9 mouse cellular contexts compared by ENCODE assay signal in the genomic region with DNA sequence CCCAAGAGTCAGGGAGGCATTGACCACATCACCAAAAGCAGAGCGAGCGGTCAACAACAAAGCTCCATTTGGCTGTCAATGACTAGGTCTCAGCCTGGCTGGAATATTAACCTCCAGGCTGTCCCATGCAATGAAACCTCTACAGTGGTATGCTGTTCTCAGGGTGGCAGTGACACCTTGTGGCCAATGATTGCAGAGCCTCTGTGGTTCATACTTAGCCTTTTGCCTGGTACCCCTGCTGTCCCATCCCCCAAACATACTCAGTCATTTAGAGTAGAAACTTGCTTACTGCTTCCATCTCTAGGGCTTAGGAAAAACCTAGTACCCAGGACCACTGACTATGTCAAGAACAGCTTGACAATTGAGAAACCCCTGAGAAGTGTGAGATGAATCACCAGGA. TPM values are rescaled to one million over a fixed set of nuclear protein-coding genes. Genes with fewer than 3 reads are reported as not detected.
DNase-seq lines count a peak whose midpoint lies in the region; ATAC-seq and TF ChIP-seq lines count a peak whose summit lies in the region.
"Had no signal": no experiment of that assay in that cellular context is flagged by ENCODE, and none has a peak within 500 bp of the region (broad histone marks: within the 10 kb centered on the region; RNA-seq: fewer than 3 reads in every experiment).

No protein-coding gene starts in this region.

- no peak overlapping the region for H3K4me3 ChIP-seq in embryonic facial prominence, embryonic 14.5 days (ENCODE audit: low read depth, low read length)
- no peak overlapping the region for H3K4me3 ChIP-seq in heart, embryonic 14.5 days (ENCODE audit: control insufficient read depth in 1 of 2, insufficient read depth in 1 of 2, low read depth in 1 of 2, low read length in 2 of 2)
- no peak overlapping the region for H3K4me3 ChIP-seq in kidney, postnatal 0 days (replicated peaks; ENCODE audit: low read depth, low read length)
- H3K4me3 ChIP-seq in liver, postnatal 0 days (ENCODE audit: low read depth, low read length): no peak overlapping the region
- H3K4me3 ChIP-seq in olfactory bulb, adult 2 months (ENCODE audit: insufficient read depth, low read depth, low read length): no peak overlapping the region
- H3K4me3 ChIP-seq: embryonic facial prominence, embryonic 15.5 days had no signal

- H3K27me3 ChIP-seq in embryonic facial prominence, embryonic 14.5 days (replicated peaks; ENCODE audit: control insufficient read depth, insufficient read depth, low read length): no peaks in the 10 kb centered on the region
- peaks cover 65% of the 10 kb centered on the region for H3K27me3 ChIP-seq in heart, embryonic 14.5 days (ENCODE audit: control insufficient read depth, insufficient read depth, low read length)
- no peaks in the 10 kb centered on the region for H3K27me3 ChIP-seq in kidney, postnatal 0 days (ENCODE audit: insufficient read depth, low read length)
- no peaks in the 10 kb centered on the region for H3K27me3 ChIP-seq in liver, postnatal 0 days (ENCODE audit: insufficient read depth, low read length)
- H3K27me3 ChIP-seq: embryonic facial prominence, embryonic 15.5 days had no signal

- H3K9ac ChIP-seq in embryonic facial prominence, embryonic 14.5 days (ENCODE audit: low read depth, low read length): no peak overlapping the region
- H3K9ac ChIP-seq in heart, embryonic 14.5 days (ENCODE audit: low read length): no peak overlapping the region
- no peak overlapping the region for H3K9ac ChIP-seq in kidney, postnatal 0 days (ENCODE audit: low read depth, low read length)
- H3K9ac ChIP-seq in liver, postnatal 0 days (replicated peaks): no peak overlapping the region
- H3K9ac ChIP-seq: embryonic facial prominence, embryonic 15.5 days had no signal

- H3K4me1 ChIP-seq in embryonic facial prominence, embryonic 14.5 days (ENCODE audit: control insufficient read depth, insufficient read depth, low read length): peaks cover 3% of the 10 kb centered on the region; the same call in 1 of the 2 replicates
- H3K4me1 ChIP-seq in heart, embryonic 14.5 days (ENCODE audit: control insufficient read depth in 2 of 2, insufficient read depth in 2 of 2, low read length in 2 of 2): peaks cover 15 to 23% of the 10 kb centered on the region in 2 experiments; a peak in 3 of 4 replicates
- peaks cover 5% of the 10 kb centered on the region; the same call in 1 of the 2 replicates for H3K4me1 ChIP-seq in kidney, postnatal 0 days (replicated peaks; ENCODE audit: insufficient read depth, low read length)
- no peaks in the 10 kb centered on the region for H3K4me1 ChIP-seq in liver, postnatal 0 days (ENCODE audit: insufficient read depth)
- H3K4me1 ChIP-seq in olfactory bulb, adult 2 months (ENCODE audit: control insufficient read depth, insufficient read depth, low read length): peaks cover 14% of the 10 kb centered on the region

- TF ChIP-seq EP300 in liver, postnatal 0 days (IDR thresholded peaks at IDR 0.05; ENCODE audit: low read depth): no peak

- no peaks in the 10 kb centered on the region for H3K36me3 ChIP-seq in embryonic facial prominence, embryonic 14.5 days (ENCODE audit: control insufficient read depth, insufficient read depth, low read length)
- no peaks in the 10 kb centered on the region for H3K36me3 ChIP-seq in heart, embryonic 14.5 days (ENCODE audit: control insufficient read depth, insufficient read depth, low read length)
- no peaks in the 10 kb centered on the region for H3K36me3 ChIP-seq in kidney, postnatal 0 days (ENCODE audit: insufficient read depth, low read length)
- H3K36me3 ChIP-seq in liver, postnatal 0 days (replicated peaks; ENCODE audit: insufficient read depth, low read length): no peaks in the 10 kb centered on the region
- H3K36me3 ChIP-seq: embryonic facial prominence, embryonic 15.5 days had no signal

- peak; percentile 94 for TF ChIP-seq CTCF in kidney, postnatal 0 days (IDR thresholded peaks at IDR 0.05; ENCODE audit: low read depth)
- peak; percentile 89 for TF ChIP-seq CTCF in liver, postnatal 0 days (IDR thresholded peaks at IDR 0.05; ENCODE audit: low read depth)
- 0 out of 2 replicates have a peak, but pooled peaks have one; percentile 28 for TF ChIP-seq CTCF in olfactory bulb, adult 2 months (IDR thresholded peaks at IDR 0.05; ENCODE audit: insufficient read depth, low read depth, low read length)

- H3K27ac ChIP-seq in embryonic facial prominence, embryonic 14.5 days (replicated peaks; ENCODE audit: low read depth, low read length): no peak overlapping the region
- no peak overlapping the region for H3K27ac ChIP-seq in heart, embryonic 14.5 days (replicated peaks in 1 of 2; ENCODE audit: control insufficient read depth in 1 of 2, insufficient read depth in 1 of 2, low read depth in 2 of 2, low read length in 2 of 2)
- H3K27ac ChIP-seq in kidney, postnatal 0 days: no peak overlapping the region
- no peak overlapping the region for H3K27ac ChIP-seq in liver, postnatal 0 days (ENCODE audit: low read depth)
- H3K27ac ChIP-seq in olfactory bulb, adult 2 months (ENCODE audit: insufficient read depth, low read depth, low read length): 0 out of 2 replicates have a peak overlapping the region, but pooled peaks have one; percentile 21
- H3K27ac ChIP-seq: embryonic facial prominence, embryonic 15.5 days had no signal

- DNase-seq in B cell, adult 2 months: peak; percentile 4 to 15
- peak; percentile 41 to 59 for DNase-seq in adrenal gland, postnatal 4 days (ENCODE audit: low spot score in 2 of 2)
- peak; percentile 81 for DNase-seq in embryonic facial prominence, embryonic 14.5 days (ENCODE audit: low spot score)
- DNase-seq in kidney, postnatal 0 days (ENCODE audit: low spot score): peak; percentile 89
- peak; percentile 70 for DNase-seq in liver, postnatal 0 days
- DNase-seq in urinary bladder, adult 2 months (ENCODE audit: low spot score): peak; percentile 41

- 43% methylated on average over 2 of the region's 2 CpGs for WGBS in embryonic facial prominence, embryonic 14.5 days
- 39% methylated on average over 2 of the region's 2 CpGs for WGBS in heart, embryonic 14.5 days
- 35% methylated on average over 2 of the region's 2 CpGs for WGBS in kidney, postnatal 0 days
- 51% methylated on average over 2 of the region's 2 CpGs for WGBS in liver, postnatal 0 days (ENCODE audit: insufficient replicate concordance)
- WGBS in olfactory bulb, adult 2 months: 28% methylated on average over 2 of the region's 2 CpGs

- H3K4me2 ChIP-seq in embryonic facial prominence, embryonic 14.5 days (ENCODE audit: low read depth, low read length): no peak overlapping the region
- H3K4me2 ChIP-seq in heart, embryonic 14.5 days (ENCODE audit: low read length): no peak overlapping the region
- no peak overlapping the region for H3K4me2 ChIP-seq in kidney, postnatal 0 days (ENCODE audit: low read length)
- H3K4me2 ChIP-seq in liver, postnatal 0 days (ENCODE audit: low read depth, low read length): no peak overlapping the region
- H3K4me2 ChIP-seq: embryonic facial prominence, embryonic 15.5 days had no signal

- no peak for TF ChIP-seq POLR2A in olfactory bulb, adult 2 months (IDR thresholded peaks at IDR 0.05; ENCODE audit: insufficient read depth, low read depth, low read length)

- peak; percentile 81 for ATAC-seq in embryonic facial prominence, embryonic 14.5 days (ENCODE audit: low read depth)
- ATAC-seq in heart, embryonic 14.5 days (ENCODE audit: insufficient number of reproducible peaks, insufficient read depth, low FRiP score, low read depth): peak; percentile 50; the same call in 1 of the 2 replicates
- peak; percentile 79; the same call in 1 of the 2 replicates for ATAC-seq in kidney, postnatal 0 days (replicated peaks; ENCODE audit: low FRiP score, low read depth)
- peak; percentile 61 for ATAC-seq in liver, postnatal 0 days

- no peaks in the 10 kb centered on the region for H3K9me3 ChIP-seq in embryonic facial prominence, embryonic 14.5 days (ENCODE audit: control insufficient read depth, low read length)
- no peaks in the 10 kb centered on the region for H3K9me3 ChIP-seq in heart, embryonic 14.5 days (ENCODE audit: control insufficient read depth, low read length)
- H3K9me3 ChIP-seq in kidney, postnatal 0 days (replicated peaks; ENCODE audit: low read length): no peaks in the 10 kb centered on the region
- H3K9me3 ChIP-seq in liver, postnatal 0 days (ENCODE audit: low read length): no peaks in the 10 kb centered on the region
- H3K9me3 ChIP-seq: embryonic facial prominence, embryonic 15.5 days had no signal

RNA-seq across cellular contexts. Expression of a gene that starts 15.9 kb away (rescaled TPM):
- total RNA-seq in adrenal gland, postnatal 4 days (2021): 1 to 10 TPM; 1.1 to 1.9 TPM
- polyA plus RNA-seq in embryonic facial prominence, embryonic 14.5 days (2014; fragmentation: Nextera tagmentation; extraction: Ambion mirVana): 0.76 and 1.2 TPM in 2 replicates
- polyA plus RNA-seq in heart, embryonic 14.5 days (2014; fragmentation: Nextera tagmentation; extraction: Ambion mirVana): 0.23 and 0.43 TPM in 2 replicates
- polyA plus RNA-seq in kidney, postnatal 0 days (2015; fragmentation: Nextera tagmentation; extraction: Ambion mirVana): 0.15 and 0.36 TPM in 2 replicates
- 0.11 TPM in 1 of 2 replicates, not detected in the other for polyA plus RNA-seq in liver, postnatal 0 days (2015; fragmentation: Nextera tagmentation; extraction: Ambion mirVana)
- polyA plus RNA-seq in olfactory bulb, adult 2 months (2012; ENCODE audit: insufficient read depth, insufficient read length, low replicate concordance, missing spikeins): not detected in 2 replicates
- 0.89 and 1.0 TPM in 2 replicates for polyA plus RNA-seq in urinary bladder, adult 2 months (2012; rRNA removed)

RNA-seq across cellular contexts. Expression of a gene that starts 40.8 kb away (rescaled TPM):
- total RNA-seq in adrenal gland, postnatal 4 days (2021): not detected
- not detected in 2 replicates for polyA plus RNA-seq in embryonic facial prominence, embryonic 14.5 days (2014; fragmentation: Nextera tagmentation; extraction: Ambion mirVana)
- not detected in 2 replicates for polyA plus RNA-seq in heart, embryonic 14.5 days (2014; fragmentation: Nextera tagmentation; extraction: Ambion mirVana)
- polyA plus RNA-seq in kidney, postnatal 0 days (2015; fragmentation: Nextera tagmentation; extraction: Ambion mirVana): not detected in 2 replicates
- not detected in 2 replicates for polyA plus RNA-seq in liver, postnatal 0 days (2015; fragmentation: Nextera tagmentation; extraction: Ambion mirVana)
- polyA plus RNA-seq in olfactory bulb, adult 2 months (2012; ENCODE audit: insufficient read depth, insufficient read length, low replicate concordance, missing spikeins): not detected in 2 replicates
- polyA plus RNA-seq in urinary bladder, adult 2 months (2012; rRNA removed): not detected in 2 replicates
- polyA plus RNA-seq: embryonic facial prominence, embryonic 15.5 days had no signal

Comparison
In these comparisons a context has a peak if more than half of its experiments do, and no peak if none do; other contexts are left out.
1. DNase-seq: peak in every context shown above with its lines; median percentile 89 in kidney, postnatal 0 days; 81 in embryonic facial prominence, embryonic 14.5 days; 70 in liver, postnatal 0 days; 50 in adrenal gland, postnatal 4 days; 41 in urinary bladder, adult 2 months; 10 in B cell, adult 2 months.
2. CTCF ChIP-seq: peak in every context shown above with its lines; median percentile 94 in kidney, postnatal 0 days; 89 in liver, postnatal 0 days; 28 in olfactory bulb, adult 2 months.